Mouse (Mus musculus): Measurements from ENCODE around the gene Slc25a28. TPM values are rescaled to one million over a fixed set of nuclear protein-coding genes. Genes with fewer than 3 reads are reported as not detected.

Gene Slc25a28
- polyA plus RNA-seq, 1 experiment from 2014 or later: 14.0 TPM

DNA sequence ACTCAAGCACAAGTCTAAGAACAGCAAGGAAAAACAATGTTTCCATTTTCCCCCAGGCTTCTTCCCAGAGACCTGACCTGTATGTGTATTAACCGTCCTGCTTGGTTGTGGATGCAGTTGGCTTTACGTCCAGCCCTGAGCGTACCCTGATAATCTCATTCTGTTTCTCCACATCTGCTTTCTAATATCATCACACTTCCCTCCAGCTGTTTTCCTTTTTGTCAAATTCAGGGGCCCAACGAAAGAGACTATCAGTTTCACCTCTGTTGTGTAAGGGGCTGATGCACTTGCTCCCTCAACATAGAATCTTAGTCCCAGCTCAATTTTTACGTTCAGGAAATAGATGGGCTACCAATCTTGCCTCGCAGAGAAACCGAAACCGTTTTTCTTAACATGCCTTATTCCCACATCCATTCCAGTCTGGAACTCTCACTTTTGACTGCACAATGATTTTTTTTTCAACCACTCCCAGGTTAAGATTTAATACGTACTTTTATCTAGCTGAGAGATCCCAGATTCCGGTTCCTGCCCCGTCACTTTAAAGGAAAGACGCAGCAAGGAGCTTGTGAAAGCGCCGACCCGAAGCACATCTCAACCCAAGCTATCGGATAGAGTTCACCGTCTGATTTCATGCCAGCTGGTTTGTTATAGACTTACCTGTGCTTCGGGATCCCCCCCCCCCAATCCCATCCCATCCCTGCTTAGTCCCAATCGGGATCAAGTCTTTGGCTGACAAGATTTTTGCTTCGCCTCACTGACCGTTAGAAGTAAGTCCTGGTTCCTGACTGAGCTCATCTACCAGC lies 967 bp downstream of the Slc25a28 start:
- Histone ChIP-seq H3K4me1 (replicated peaks) (peaks cover 36% of the 10 kb centered on the region), H3K4me2 (peak overlapping the region; percentile 83), H3K27ac (replicated peaks) (peak overlapping the region; percentile 96; the same call in 1 of the 2 replicates), H3K9me3 (no peaks in the 10 kb centered on the region), H3K4me3 (peak overlapping the region; percentile 92), H3K9ac (peak overlapping the region; percentile 94), H3K27me3 (no peaks in the 10 kb centered on the region), H3K36me3 (no peaks in the 10 kb centered on the region)
- WGBS: 12% methylated on average over 21 of the region's 21 CpGs
- ATAC-seq (ENCODE audit: low read depth): no peak

DNA sequence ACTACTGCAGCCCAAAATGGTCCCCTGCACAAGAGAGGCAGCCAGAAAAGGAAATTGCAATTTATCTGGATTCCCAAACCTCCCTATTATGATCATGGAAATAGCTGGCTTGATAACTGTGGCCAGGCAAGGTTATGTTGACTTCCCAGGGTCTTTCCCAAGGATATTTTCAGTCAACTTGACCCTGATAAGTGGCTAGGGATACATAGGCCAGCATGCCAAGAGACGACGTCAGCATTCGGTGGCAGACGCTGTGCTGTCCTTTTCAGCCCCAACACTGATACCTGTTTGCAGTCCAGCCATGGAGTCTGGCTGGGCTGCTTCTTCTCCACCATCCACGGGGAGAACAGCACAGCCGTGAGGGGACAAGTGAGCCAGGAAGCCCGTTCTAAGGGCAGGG lies 3.6 kb downstream of the Slc25a28 start:
- Histone ChIP-seq H3K9ac (0 out of 2 replicates have a peak overlapping the region, but pooled peaks have one; percentile 31), H3K36me3 (peaks cover 6% of the 10 kb centered on the region; the same call in 1 of the 2 replicates), H3K27me3 (no peaks in the 10 kb centered on the region), H3K4me2 (no peak overlapping the region), H3K27ac (replicated peaks) (no peak overlapping the region), H3K9me3 (no peaks in the 10 kb centered on the region), H3K4me1 (replicated peaks) (peaks cover 27% of the 10 kb centered on the region), H3K4me3 (no peak overlapping the region)
- 86% methylated on average over 7 of the region's 7 CpGs for WGBS
- no peak for ATAC-seq (ENCODE audit: low read depth)

GRCm38 (mm10) chr19:43669136-43669759 lies 5.4 kb downstream of the Slc25a28 start:
- Histone ChIP-seq H3K27me3 (no peaks in the 10 kb centered on the region), H3K9ac (no peak overlapping the region), H3K4me1 (replicated peaks) (peaks cover 22% of the 10 kb centered on the region), H3K27ac (replicated peaks) (no peak overlapping the region), H3K9me3 (no peaks in the 10 kb centered on the region), H3K4me3 (no peak overlapping the region), H3K36me3 (peaks cover 9% of the 10 kb centered on the region), H3K4me2 (no peak overlapping the region)
- WGBS: 85% methylated on average over 8 of the region's 8 CpGs
- no peak for ATAC-seq (ENCODE audit: low read depth)

DNA sequence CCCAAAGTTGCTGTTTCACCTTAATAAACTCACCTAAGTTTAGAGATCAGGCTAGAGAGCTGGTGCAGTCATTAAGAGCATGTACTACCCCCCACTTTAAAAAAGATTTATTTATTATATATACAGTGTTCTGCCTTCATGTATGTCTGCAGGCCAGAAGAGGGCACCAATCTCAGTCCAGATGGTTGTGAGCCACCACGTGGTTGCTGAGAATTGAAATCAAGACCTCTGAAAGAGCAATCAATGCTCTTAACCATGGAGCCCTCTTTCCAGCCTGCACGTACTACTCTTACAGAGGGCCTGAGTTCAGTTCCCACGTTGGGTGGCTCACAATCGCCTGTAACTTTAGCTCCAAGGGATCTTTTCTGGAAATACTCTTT lies 7.3 kb downstream of the Slc25a28 start:
- Histone ChIP-seq H3K27me3 (no peaks in the 10 kb centered on the region), H3K4me1 (replicated peaks) (peaks cover 11% of the 10 kb centered on the region; the same call in 1 of the 2 replicates), H3K4me3 (no peak overlapping the region), H3K9ac (no peak overlapping the region), H3K4me2 (no peak overlapping the region), H3K27ac (replicated peaks) (no peak overlapping the region), H3K36me3 (peaks cover 25% of the 10 kb centered on the region), H3K9me3 (no peaks in the 10 kb centered on the region)
- no peak for ATAC-seq (ENCODE audit: low read depth)
- 66% methylated on average over 4 of the region's 4 CpGs for WGBS

- no peak for ATAC-seq (ENCODE audit: low read depth)
- H3K4me2 ChIP-seq: no peak overlapping the region
- H3K9ac ChIP-seq: no peak overlapping the region
- no peak overlapping the region for H3K4me3 ChIP-seq
- no peaks in the 10 kb centered on the region for H3K9me3 ChIP-seq
- H3K27ac ChIP-seq (replicated peaks): no peak overlapping the region
- H3K27me3 ChIP-seq: no peaks in the 10 kb centered on the region
- peaks cover 16% of the 10 kb centered on the region; the same call in 1 of the 2 replicates for H3K4me1 ChIP-seq (replicated peaks)
- 90% methylated on average over 22 of the region's 22 CpGs for WGBS
- H3K36me3 ChIP-seq: peaks cover 25% of the 10 kb centered on the region
Measured at GRCm38 (mm10) chr19:43666661-43667429, 7.8 kb downstream of the Slc25a28 start.

DNA sequence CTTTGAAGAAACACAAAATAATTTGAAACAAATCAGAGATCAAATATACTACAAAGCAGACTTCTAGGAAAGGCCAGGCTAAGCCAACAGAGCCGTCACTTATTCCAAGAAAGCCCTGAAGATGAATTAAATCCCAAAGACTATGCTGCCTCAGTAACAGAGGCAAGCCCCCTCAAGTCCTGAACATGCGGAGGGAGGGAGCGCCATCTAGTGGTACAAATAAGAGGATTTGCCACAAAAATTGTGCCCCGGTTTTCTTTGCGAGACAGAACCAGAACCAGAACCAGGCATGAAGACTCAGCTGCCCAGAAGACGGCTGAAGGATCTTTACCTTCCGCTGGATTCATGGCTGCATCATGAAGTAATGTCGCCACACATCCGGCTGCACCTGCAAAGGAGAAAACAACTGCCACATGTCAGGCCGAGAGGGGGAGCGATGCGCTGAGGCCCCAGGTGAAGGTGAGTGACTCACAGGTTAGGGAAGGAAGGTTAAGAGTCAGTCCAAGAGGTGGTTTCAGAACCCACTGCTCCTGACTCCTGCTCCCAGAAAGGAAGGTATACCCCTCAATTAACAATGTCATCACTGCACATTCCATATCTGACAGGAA lies 9.1 kb downstream of the Slc25a28 start:
- no peak overlapping the region for H3K4me2 ChIP-seq
- H3K9ac ChIP-seq: no peak overlapping the region
- no peak overlapping the region for H3K27ac ChIP-seq (replicated peaks)
- WGBS: 51% methylated on average over 12 of the region's 12 CpGs
- H3K4me3 ChIP-seq: no peak overlapping the region
- ATAC-seq (ENCODE audit: low read depth): no peak
- H3K4me1 ChIP-seq (replicated peaks): peaks cover 10% of the 10 kb centered on the region; the same call in 1 of the 2 replicates
- H3K36me3 ChIP-seq: peaks cover 25% of the 10 kb centered on the region
- H3K27me3 ChIP-seq: no peaks in the 10 kb centered on the region
- H3K9me3 ChIP-seq: no peaks in the 10 kb centered on the region

- no peaks in the 10 kb centered on the region for H3K9me3 ChIP-seq
- WGBS: 85% methylated on average over 8 of the region's 8 CpGs
- peaks cover 25% of the 10 kb centered on the region for H3K36me3 ChIP-seq
- no peak overlapping the region for H3K27ac ChIP-seq (replicated peaks)
- ATAC-seq (ENCODE audit: low read depth): no peak
- no peak overlapping the region for H3K4me2 ChIP-seq
- 0 out of 2 replicates have a peak, but pooled peaks cover 8% of the 10 kb centered on the region for H3K4me1 ChIP-seq (replicated peaks)
- no peak overlapping the region for H3K9ac ChIP-seq
- no peak overlapping the region for H3K4me3 ChIP-seq
- H3K27me3 ChIP-seq: no peaks in the 10 kb centered on the region
Measured at GRCm38 (mm10) chr19:43663471-43663870, 11.2 kb downstream of the Slc25a28 start.

- Histone ChIP-seq H3K4me2 (no peak overlapping the region), H3K27ac (replicated peaks) (no peak overlapping the region), H3K27me3 (no peaks in the 10 kb centered on the region), H3K4me1 (replicated peaks) (0 out of 2 replicates have a peak, but pooled peaks cover 8% of the 10 kb centered on the region), H3K36me3 (peaks cover 25% of the 10 kb centered on the region), H3K9me3 (no peaks in the 10 kb centered on the region), H3K4me3 (no peak overlapping the region), H3K9ac (no peak overlapping the region; the same call in 1 of the 2 replicates)
- ATAC-seq (ENCODE audit: low read depth): 0 out of 2 replicates have a peak, but pooled peaks have one; percentile 52
- 43% methylated on average over 19 of the region's 19 CpGs for WGBS
Measured at GRCm38 (mm10) chr19:43662176-43662967, 12.3 kb downstream of the Slc25a28 start.

DNA sequence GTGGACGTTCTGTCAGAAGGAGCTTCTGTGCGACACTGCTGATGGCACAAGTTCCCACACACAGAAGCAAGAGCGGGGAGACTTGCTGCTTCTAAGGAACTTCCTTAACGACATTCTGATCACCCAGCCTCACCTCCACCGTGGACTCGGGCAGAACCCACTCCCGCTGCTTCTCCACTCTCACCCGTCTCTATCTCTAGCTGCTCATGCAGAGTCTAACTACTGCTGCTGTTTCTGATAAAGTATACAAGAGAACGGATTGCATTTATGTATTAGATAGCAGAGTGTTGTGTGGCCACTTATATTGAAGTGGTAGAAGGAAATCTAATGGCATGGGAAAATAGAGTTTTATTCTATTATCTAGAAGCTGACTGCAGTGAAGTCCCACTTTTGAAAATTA lies 13.9 kb downstream of the Slc25a28 start:
- Histone ChIP-seq H3K4me1 (replicated peaks) (0 out of 2 replicates have a peak, but pooled peaks cover 8% of the 10 kb centered on the region), H3K27ac (replicated peaks) (no peak overlapping the region), H3K4me3 (no peak overlapping the region), H3K9ac (no peak overlapping the region), H3K9me3 (no peaks in the 10 kb centered on the region), H3K27me3 (no peaks in the 10 kb centered on the region), H3K4me2 (no peak overlapping the region), H3K36me3 (peaks cover 19% of the 10 kb centered on the region)
- WGBS: 88% methylated on average over 9 of the region's 9 CpGs
- ATAC-seq (ENCODE audit: low read depth): no peak

- Histone ChIP-seq H3K9me3 (no peaks in the 10 kb centered on the region), H3K27me3 (no peaks in the 10 kb centered on the region), H3K36me3 (peaks cover 19% of the 10 kb centered on the region), H3K9ac (no peak overlapping the region), H3K27ac (replicated peaks) (no peak overlapping the region), H3K4me3 (no peak overlapping the region), H3K4me1 (replicated peaks) (0 out of 2 replicates have a peak, but pooled peaks cover 8% of the 10 kb centered on the region), H3K4me2 (no peak overlapping the region)
- 83% methylated on average over 6 of the region's 6 CpGs for WGBS
- no peak for ATAC-seq (ENCODE audit: low read depth)
Measured at GRCm38 (mm10) chr19:43659632-43660031, 15.0 kb downstream of the Slc25a28 start.
